Mouse (Mus musculus) forebrain, embryonic 15.5 days (tissue): ENCODE measurements around the gene Stkld1. TPM values are rescaled to one million over a fixed set of nuclear protein-coding genes. Genes with fewer than 3 reads are reported as not detected.

Experiments
- ATAC-seq: fragments of 200-750 bp; cut with Nextera tagmentation; replicated peaks from 2 replicates; pipeline ENCODE4 v1.8.0; 2017; ENCODE audit warnings: mild to moderate bottlenecking, moderate TSS enrichment, moderate library complexity
- H3K27ac ChIP-seq: fragments of 300-500 bp; sonication (generic); replicated peaks from 2 replicates; pipeline ENCODE4 v1.5.1; 2015; ENCODE audit warnings: mild to moderate bottlenecking, inconsistent platforms
- H3K27me3 ChIP-seq: fragments of 300-500 bp; sonication (generic); 2 replicates; pipeline ENCODE4 v1.6.1; 2015; ENCODE audit warnings: inconsistent platforms
- H3K36me3 ChIP-seq: fragments of 300-500 bp; sonication (generic); 2 replicates; pipeline ENCODE4 v1.6.1; 2015; ENCODE audit warnings: mild to moderate bottlenecking, inconsistent platforms
- H3K4me1 ChIP-seq: fragments of 300-500 bp; sonication (generic); 2 replicates; pipeline ENCODE4 v1.6.1; 2015; ENCODE audit warnings: inconsistent platforms
- H3K4me2 ChIP-seq: fragments of 300-500 bp; sonication (generic); replicated peaks from 2 replicates; pipeline ENCODE4 v1.6.1; 2015; ENCODE audit warnings: mild to moderate bottlenecking, inconsistent platforms
- H3K4me3 ChIP-seq: fragments of 300-500 bp; sonication (generic); 2 replicates; pipeline ENCODE4 v1.5.1; 2015; ENCODE audit warnings: mild to moderate bottlenecking, inconsistent platforms
- H3K9ac ChIP-seq: fragments of 300-500 bp; sonication (generic); replicated peaks from 2 replicates; pipeline ENCODE4 v1.6.1; 2015; ENCODE audit warnings: mild to moderate bottlenecking, inconsistent platforms
- H3K9me3 ChIP-seq: fragments of 300-500 bp; sonication (generic); 2 replicates; pipeline ENCODE4 v1.6.1; 2016; ENCODE audit warnings: inconsistent platforms
- WGBS: fragments of 180-500 bp; shearing (Covaris S2); methylation state at CpG from one replicate; pipeline ENCODE4 v1.1.7; 2015; ENCODE audit warnings: mixed read lengths; 5-methylcytosine and 5-hydroxymethylcytosine counted together
- polyA plus RNA-seq: library from polyadenylated mRNA; unstranded; fragments of >200 nt; fragmentation: Nextera tagmentation; extraction: Ambion mirVana; gene quantifications from 2 replicates; pipeline ENCODE4 v1.2.1, GENCODE M21; 2015

Gene Stkld1
- polyA plus RNA-seq, 1 experiment from 2014 or later: 0.17 TPM

DNA sequence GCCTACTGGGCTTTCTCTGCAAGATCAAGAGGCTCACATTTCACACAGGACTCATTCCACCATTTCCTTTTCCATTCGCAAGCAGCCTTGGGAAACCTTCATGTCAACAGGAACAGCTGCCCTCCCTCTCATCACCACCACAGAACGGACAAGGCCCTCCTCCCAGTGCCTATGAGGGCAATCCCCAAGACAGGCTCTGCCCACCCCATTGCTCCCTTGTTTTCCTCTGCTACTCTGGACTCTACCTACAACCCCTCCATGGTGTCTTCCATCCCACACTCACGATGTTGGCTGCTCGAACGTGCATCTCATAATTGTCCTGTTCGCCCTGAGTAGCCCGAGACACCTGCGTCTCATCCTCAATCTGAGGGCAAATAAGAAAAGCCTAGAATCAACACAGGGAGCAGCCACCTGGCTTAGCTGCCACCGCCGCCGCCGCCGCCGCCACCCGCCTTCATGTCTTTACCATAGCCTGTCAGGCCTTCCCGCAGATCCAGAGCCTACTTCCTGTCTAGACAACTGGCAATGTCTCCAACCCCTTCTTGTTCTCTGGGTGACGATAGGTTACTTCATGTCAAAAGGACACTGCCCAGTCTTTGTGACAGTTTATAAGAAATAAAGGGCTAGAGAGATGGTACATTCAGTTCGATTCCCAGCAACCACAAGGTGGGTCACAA, 25.0 kb upstream of the Stkld1 start:
- ATAC-seq: no peak
- Histone ChIP-seq H3K9ac (peak overlapping the region; percentile 94; the same call in 1 of the 2 replicates), H3K4me3 (peak overlapping the region; percentile 93), H3K4me2 (peak overlapping the region; percentile 77), H3K9me3 (no peaks in the 10 kb centered on the region), H3K27ac (no peak overlapping the region), H3K36me3 (peaks cover 57% of the 10 kb centered on the region), H3K27me3 (no peaks in the 10 kb centered on the region), H3K4me1 (peaks cover 45% of the 10 kb centered on the region)
- WGBS: 90% methylated on average over 18 of the region's 18 CpGs

DNA sequence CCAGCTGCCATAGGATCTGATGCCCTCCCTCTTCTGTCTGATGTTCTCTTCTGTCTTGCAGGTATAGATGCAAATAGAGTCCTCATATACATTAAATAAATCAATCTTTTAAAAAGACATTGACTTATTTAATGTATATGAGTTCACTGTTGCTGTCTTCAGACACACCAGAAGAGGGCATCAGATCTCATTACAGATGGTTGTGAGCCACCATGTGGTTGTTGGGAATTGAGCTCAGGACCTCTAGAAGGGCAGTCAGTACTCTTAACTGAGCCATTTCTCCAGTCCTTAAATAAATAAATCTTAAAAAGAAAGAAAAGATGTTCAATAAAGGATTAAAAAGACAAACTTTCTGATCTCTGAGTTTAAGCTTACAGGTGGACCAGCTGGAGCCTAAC, 24.5 kb upstream of the Stkld1 start:
- no peak overlapping the region for H3K27ac ChIP-seq
- ATAC-seq: no peak

DNA sequence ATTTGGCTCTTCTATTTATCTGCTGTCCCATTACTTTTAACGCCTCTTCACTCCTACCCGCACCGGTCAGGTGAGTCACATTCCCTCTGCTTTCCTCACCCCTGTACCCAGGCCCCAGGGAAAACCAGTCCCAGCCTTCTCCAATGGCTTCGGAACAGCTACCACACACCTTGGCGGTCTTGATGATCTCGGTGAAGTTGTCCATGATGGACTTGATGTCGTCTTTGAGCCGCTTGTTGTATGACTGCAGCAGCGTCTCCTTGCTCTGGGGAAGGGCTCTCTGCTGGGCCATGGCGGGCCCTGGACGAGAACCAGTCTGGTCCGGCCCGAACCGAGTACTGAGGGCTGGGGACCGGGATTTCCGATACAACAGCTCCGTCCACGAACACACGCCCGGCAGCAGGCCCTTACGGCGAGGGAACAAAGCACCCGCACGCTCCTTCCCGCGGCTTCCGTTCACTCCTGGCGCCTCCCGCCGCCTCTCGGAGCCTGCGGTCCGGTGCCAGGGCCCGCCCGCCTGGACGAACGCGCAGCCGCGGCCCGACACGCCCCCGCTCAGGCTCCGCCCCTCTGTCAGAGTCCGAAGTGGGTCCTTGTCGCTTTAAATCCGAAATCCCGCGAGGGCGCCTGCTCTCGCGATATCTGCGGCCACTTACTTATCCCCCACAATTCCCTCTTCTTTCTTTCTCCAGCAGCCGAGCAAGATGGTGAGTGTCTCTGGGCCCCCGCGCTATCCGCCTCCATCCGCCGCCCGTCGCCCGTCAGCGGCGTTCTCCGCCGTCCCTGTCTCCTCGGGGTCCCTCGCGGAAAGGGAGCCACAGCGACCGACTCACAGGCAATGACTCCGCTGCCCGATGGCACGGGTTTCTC, 23.5 kb upstream of the Stkld1 start, which contains the start of the genes Med22 and Rpl7a:
Gene Med22 (minus strand): TSS at position 554 of the 870 bp plus-strand sequence.
Gene Rpl7a (plus strand): TSS at position 641 of the 870 bp plus-strand sequence.
- H3K36me3 ChIP-seq: peaks cover 57% of the 10 kb centered on the region
- no peaks in the 10 kb centered on the region for H3K9me3 ChIP-seq
- peak within 1 kb of the TSS; percentile 93 for H3K27ac ChIP-seq
- H3K4me1 ChIP-seq: peaks cover 53% of the 10 kb centered on the region
- H3K27me3 ChIP-seq: no peaks in the 10 kb centered on the region
- ATAC-seq: peak; percentile 93
- H3K4me3 ChIP-seq: peak within 1 kb of the TSS; percentile 93
- H3K4me2 ChIP-seq: peak within 1 kb of the TSS; percentile 92
- WGBS: under 1% methylated on average over 72 of the region's 74 CpGs
- H3K9ac ChIP-seq: peak within 1 kb of the TSS; percentile 94

More for the DNA sequence above, 24.5 kb upstream of the Stkld1 start:
- Histone ChIP-seq H3K9ac (peak overlapping the region; percentile 94), H3K4me1 (peaks cover 43% of the 10 kb centered on the region), H3K36me3 (peaks cover 61% of the 10 kb centered on the region), H3K9me3 (no peaks in the 10 kb centered on the region), H3K4me3 (peak overlapping the region; percentile 93), H3K27me3 (no peaks in the 10 kb centered on the region), H3K4me2 (peak overlapping the region; percentile 77)

DNA sequence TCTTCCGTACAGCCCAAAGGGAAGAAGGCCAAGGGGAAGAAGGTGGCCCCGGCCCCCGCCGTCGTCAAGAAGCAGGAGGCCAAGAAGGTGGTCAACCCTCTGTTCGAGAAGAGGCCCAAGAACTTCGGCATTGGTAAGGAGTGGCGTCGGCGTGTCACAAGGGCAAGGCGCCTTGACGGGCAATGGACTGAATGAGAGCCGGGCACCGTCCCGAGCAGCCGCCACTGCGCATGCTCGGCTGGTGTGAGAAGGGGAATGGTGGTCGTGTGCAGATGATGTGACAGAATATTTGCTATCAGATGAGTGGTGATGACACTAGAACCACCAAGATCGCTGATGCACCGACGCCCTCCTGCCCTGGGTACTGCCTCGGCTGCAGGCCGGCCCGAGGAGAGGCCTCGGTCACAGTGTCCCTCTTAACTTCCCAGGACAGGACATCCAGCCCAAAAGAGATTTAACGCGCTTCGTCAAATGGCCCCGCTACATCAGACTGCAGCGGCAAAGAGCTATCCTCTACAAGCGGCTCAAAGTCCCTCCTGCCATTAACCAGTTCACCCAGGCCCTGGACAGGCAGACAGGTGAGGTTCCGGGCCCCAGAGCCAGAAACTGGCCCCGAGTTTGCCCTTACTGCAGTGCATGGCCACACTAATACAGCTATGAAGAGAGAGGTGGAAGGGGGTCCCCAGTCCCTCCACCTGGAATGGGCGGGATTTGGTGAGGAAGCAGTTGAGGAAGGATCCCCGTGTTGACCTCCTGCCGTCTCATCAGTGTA, 22.7 kb upstream of the Stkld1 start:
- ATAC-seq: peak; percentile 57
- H3K4me1 ChIP-seq: peaks cover 59% of the 10 kb centered on the region
- no peaks in the 10 kb centered on the region for H3K27me3 ChIP-seq
- WGBS: under 1% methylated on average over 37 of the region's 37 CpGs
- peaks cover 50% of the 10 kb centered on the region for H3K36me3 ChIP-seq
- peak overlapping the region; percentile 92 for H3K4me2 ChIP-seq
- no peaks in the 10 kb centered on the region for H3K9me3 ChIP-seq
- peak overlapping the region; percentile 93 for H3K27ac ChIP-seq
- H3K4me3 ChIP-seq: peak overlapping the region; percentile 93
- peak overlapping the region; percentile 94 for H3K9ac ChIP-seq

DNA sequence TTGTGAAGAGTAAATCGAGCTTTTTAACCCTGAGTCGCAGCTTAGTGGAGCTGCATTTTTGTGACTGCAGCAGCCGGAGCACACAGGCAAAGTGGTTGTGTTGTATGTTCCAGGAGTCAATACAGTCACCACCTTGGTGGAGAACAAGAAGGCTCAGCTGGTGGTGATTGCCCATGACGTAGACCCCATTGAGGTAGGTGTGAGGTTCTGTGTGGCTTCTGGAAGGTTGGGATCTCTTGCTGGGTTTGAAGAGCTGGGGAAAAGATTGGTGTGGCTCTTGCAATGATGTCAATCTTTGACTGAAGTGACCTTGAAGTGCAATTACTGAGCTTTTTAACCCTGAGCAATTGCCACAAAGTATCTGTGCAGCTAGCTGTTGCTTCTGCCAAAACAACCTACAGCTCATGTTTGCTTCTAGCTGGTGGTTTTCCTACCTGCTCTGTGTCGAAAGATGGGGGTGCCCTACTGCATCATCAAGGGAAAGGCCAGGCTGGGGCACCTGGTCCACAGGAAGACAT, 21.5 kb upstream of the Stkld1 start:
- peak overlapping the region; percentile 93 for H3K4me3 ChIP-seq
- peak overlapping the region; percentile 92 for H3K4me2 ChIP-seq
- no peak for ATAC-seq
- peaks cover 65% of the 10 kb centered on the region for H3K4me1 ChIP-seq
- 62% methylated on average over 5 of the region's 5 CpGs for WGBS
- no peaks in the 10 kb centered on the region for H3K27me3 ChIP-seq
- H3K27ac ChIP-seq: 0 out of 2 replicates have a peak overlapping the region, but pooled peaks have one; percentile 93
- no peaks in the 10 kb centered on the region for H3K9me3 ChIP-seq
- peaks cover 38% of the 10 kb centered on the region for H3K36me3 ChIP-seq
- peak overlapping the region; percentile 94 for H3K9ac ChIP-seq

DNA sequence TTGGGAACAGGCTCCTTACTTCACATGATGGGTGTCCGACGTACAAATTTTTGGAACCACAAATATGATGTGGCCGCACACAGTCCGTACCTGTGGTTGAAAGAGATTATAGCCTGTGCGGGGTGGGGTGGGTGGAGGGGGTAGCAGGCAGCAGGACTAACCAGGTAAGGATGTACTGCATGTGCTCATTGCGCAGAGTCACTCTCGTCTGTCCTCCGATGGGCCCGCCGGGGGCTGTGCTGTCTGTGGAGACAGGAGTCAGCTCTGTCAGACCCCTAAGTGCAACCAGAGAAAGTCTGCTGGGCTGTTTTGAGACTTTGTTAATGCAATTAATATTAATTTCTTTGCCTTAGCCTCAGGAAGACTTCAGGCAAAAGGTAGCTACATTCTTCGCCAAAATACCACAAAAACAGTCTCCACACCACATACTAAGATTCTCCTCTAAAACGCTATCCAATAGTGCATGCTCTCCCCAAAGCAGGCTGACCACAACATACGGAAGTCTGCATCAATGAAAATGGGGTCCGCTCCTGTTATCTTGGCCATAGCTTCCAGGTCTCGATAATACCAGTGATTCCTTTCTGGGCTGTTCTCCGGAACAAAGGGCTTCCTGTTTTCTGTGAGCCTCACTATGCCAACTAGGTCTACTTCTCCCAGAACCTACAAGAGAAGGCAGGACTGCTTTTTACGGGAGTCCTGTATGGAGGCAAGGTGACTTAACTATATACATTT, 20.3 kb upstream of the Stkld1 start:
- H3K4me1 ChIP-seq: peaks cover 63% of the 10 kb centered on the region
- H3K27me3 ChIP-seq: no peaks in the 10 kb centered on the region
- H3K27ac ChIP-seq: no peak overlapping the region
- no peak for ATAC-seq
- no peak overlapping the region for H3K4me2 ChIP-seq
- no peaks in the 10 kb centered on the region for H3K9me3 ChIP-seq
- H3K9ac ChIP-seq: no peak overlapping the region
- WGBS: 87% methylated on average over 17 of the region's 17 CpGs
- peaks cover 35% of the 10 kb centered on the region for H3K36me3 ChIP-seq
- H3K4me3 ChIP-seq: 0 out of 2 replicates have a peak overlapping the region, but pooled peaks have one; percentile 2

DNA sequence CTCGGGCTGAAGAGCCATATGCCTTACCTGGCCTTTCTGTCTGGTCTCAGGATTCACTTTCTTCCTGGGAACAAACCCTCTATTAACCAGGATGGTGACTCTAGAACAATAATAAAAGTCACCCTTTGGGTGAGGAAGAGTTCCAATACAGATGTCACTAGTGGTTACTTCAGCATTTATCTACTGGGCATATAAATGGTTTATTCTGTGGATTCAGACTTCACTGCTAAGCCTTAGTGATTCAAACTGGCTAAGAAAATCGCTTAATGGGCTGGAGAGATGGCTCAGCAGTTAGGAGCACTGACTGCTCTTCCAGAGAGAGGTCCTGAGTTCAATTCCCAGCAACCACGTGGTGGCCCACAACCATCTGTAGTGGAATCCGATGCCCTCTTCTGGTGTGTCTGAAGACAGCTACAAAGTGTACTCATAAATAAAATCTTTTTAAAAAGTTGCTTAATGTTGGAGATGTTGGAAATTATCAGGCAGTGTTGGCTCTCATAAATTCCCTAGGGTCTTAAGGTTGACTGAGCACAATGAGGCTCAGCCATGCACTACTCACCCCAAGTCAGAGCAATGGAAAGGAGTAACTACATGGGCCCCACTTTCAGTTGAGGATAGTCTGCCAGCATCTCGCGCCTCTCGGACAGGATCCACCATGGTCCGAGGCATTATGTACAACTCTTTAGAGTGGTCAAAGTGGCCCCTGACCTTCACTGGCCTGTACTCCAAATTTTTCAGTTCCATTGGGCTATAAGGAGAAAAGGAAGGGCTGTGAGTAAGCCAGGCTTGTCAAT, 19.5 kb upstream of the Stkld1 start:
- H3K27me3 ChIP-seq: no peaks in the 10 kb centered on the region
- H3K36me3 ChIP-seq: peaks cover 43% of the 10 kb centered on the region
- H3K4me1 ChIP-seq: peaks cover 55% of the 10 kb centered on the region
- WGBS: 61% methylated on average over 8 of the region's 8 CpGs
- ATAC-seq: no peak
- no peak overlapping the region for H3K4me3 ChIP-seq
- no peak overlapping the region for H3K27ac ChIP-seq
- H3K9me3 ChIP-seq: no peaks in the 10 kb centered on the region
- no peak overlapping the region for H3K9ac ChIP-seq
- 0 out of 2 replicates have a peak overlapping the region, but pooled peaks have one; percentile 96 for H3K4me2 ChIP-seq

DNA sequence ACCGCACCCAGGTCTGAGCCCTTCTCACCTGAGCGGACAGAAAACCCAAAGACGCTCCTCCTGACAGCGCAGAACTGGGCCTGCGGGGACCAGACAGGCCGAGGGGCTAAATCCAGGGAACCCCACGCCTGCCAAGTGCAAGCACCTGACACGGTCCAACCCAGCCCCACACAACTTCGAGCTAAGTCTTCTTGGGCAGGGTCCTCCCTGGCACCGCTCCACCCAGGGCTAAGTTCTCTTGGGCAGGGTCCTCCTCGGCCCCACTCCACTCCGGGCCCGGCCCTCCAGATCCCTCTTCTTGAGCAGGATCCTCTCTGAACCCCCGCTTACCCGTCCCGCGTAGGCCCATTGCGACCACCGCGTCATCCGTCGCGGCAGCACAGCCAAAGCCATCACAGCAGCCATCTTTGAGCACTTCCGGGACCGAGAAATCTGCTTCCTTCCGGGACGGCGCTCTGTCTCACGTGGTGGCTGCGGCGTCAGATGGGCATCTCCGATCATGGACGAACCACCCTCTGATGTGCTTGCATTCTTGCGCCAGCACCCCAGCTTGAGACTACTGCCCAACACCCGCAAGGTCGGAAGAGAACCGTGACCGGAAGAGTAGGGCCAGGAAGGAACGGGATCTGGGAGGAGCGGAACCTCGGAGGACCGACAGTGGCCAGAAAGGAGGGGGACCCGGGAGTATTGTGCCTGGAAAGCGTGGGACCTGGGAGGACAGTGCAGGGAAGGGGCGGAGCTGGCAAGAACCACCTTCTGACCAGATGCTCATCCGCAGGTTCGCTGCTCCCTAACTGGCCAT, 17.7 kb upstream of the Stkld1 start, which contains the start of the genes Surf2 and Surf1:
Gene Surf2 (plus strand): TSS at position 441 of the 802 bp plus-strand sequence.
Gene Surf1 (minus strand): TSS at position 604 of the 802 bp plus-strand sequence.
- Histone ChIP-seq H3K4me2 (peak within 1 kb of the TSS; percentile 96), H3K9ac (peak within 1 kb of the TSS; percentile 77), H3K36me3 (peaks cover 60% of the 10 kb centered on the region), H3K4me3 (peak within 1 kb of the TSS; percentile 71), H3K9me3 (no peaks in the 10 kb centered on the region), H3K27me3 (no peaks in the 10 kb centered on the region), H3K27ac (peak within 1 kb of the TSS; percentile 75), H3K4me1 (peaks cover 50% of the 10 kb centered on the region)
- ATAC-seq: peak; percentile 77
- WGBS: 2% methylated on average over 47 of the region's 47 CpGs

DNA sequence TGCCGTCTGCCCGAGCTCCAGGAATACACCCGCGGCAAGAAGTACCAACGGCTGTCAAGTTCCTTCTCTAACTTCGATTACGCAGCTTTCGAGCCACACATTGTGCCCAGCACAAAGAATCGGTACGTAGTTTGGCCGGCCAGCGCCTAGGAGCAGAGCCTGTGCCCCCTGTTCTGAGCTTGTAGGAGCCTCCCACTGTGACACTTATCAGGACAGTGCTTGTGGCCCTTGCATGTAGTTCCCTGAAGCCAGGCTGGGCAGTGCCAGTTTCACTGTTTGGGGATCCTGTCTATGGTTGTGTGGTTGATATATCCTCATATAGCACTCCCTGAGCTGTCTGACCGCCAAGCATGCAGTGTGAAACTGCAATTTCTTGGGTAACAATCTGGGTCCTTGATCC, 17.1 kb upstream of the Stkld1 start:
- peaks cover 46% of the 10 kb centered on the region for H3K4me1 ChIP-seq
- H3K4me3 ChIP-seq: peak overlapping the region; percentile 71
- peaks cover 65% of the 10 kb centered on the region for H3K36me3 ChIP-seq
- peak; percentile 3; the same call in 1 of the 2 replicates for ATAC-seq
- no peaks in the 10 kb centered on the region for H3K9me3 ChIP-seq
- peak overlapping the region; percentile 77 for H3K9ac ChIP-seq
- H3K4me2 ChIP-seq: peak overlapping the region; percentile 96
- WGBS: 3% methylated on average over 13 of the region's 13 CpGs
- peak overlapping the region; percentile 75 for H3K27ac ChIP-seq
- no peaks in the 10 kb centered on the region for H3K27me3 ChIP-seq

DNA sequence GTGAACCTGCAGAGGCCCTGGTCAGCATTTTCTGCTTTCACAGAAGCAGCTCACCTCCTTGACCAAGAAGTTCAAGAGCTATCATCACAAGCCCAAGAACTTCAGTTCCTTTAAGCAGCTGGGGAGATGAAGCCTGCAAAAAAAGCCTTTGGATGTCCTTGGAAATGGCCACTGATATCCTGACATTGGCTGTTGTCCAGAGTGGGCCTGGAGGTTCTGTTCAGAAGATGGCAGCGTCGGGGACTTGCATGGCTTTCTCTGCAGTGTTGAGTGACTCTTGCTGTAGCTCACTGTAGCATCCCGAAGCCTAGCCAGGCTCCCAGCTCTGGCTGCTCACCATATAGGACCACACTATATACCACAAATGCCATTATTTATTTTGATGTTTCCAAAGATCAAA, 14.2 kb upstream of the Stkld1 start:
- no peak for ATAC-seq
- no peak overlapping the region for H3K27ac ChIP-seq
- H3K27me3 ChIP-seq: no peaks in the 10 kb centered on the region
- H3K4me3 ChIP-seq: no peak overlapping the region
- no peak overlapping the region for H3K4me2 ChIP-seq
- H3K9me3 ChIP-seq: no peaks in the 10 kb centered on the region
- H3K9ac ChIP-seq: no peak overlapping the region
- H3K4me1 ChIP-seq: peaks cover 32% of the 10 kb centered on the region
- 91% methylated on average over 3 of the region's 3 CpGs for WGBS
- peaks cover 67% of the 10 kb centered on the region for H3K36me3 ChIP-seq
